Mouse (Mus musculus) forebrain, embryonic 12.5 days (tissue): ENCODE data around the gene Gpsm2. TPM values are rescaled to one million over a fixed set of nuclear protein-coding genes. Genes with fewer than 3 reads are reported as not detected.
"Not testable (repeated sequence)": the region's sequence is repeated elsewhere in the genome, so short reads cannot be mapped to it uniquely, and the experiment has no call there.

Experiments
- ATAC-seq: fragments of 200-750 bp; cut with Nextera tagmentation; 2 replicates; pipeline ENCODE4 v1.8.0; 2017; ENCODE audit warnings: moderate TSS enrichment; ENCODE audit not compliant: low FRiP score
- H3K27ac ChIP-seq: fragments of 300-500 bp; sonication (generic); 2 replicates; pipeline ENCODE4 v1.5.1; 2016; ENCODE audit warnings: mild to moderate bottlenecking
- H3K27me3 ChIP-seq: fragments of 300-500 bp; sonication (generic); 2 replicates; pipeline ENCODE4 v1.6.1; 2016; ENCODE audit warnings: mild to moderate bottlenecking
- H3K36me3 ChIP-seq: fragments of 300-500 bp; sonication (generic); replicated peaks from 2 replicates; pipeline ENCODE4 v1.6.1; 2016; ENCODE audit warnings: mild to moderate bottlenecking
- H3K4me1 ChIP-seq: fragments of 300-500 bp; sonication (generic); 2 replicates; pipeline ENCODE4 v1.6.1; 2016
- H3K4me2 ChIP-seq: fragments of 300-500 bp; sonication (generic); 2 replicates; pipeline ENCODE4 v1.6.1; 2016; ENCODE audit warnings: mild to moderate bottlenecking, moderate library complexity
- H3K4me3 ChIP-seq: fragments of 300-500 bp; sonication (generic); replicated peaks from 2 replicates; pipeline ENCODE4 v1.5.1; 2016; ENCODE audit warnings: mild to moderate bottlenecking
- H3K9ac ChIP-seq: fragments of 300-500 bp; sonication (generic); 2 replicates; pipeline ENCODE4 v1.6.1; 2016; ENCODE audit warnings: mild to moderate bottlenecking
- H3K9me3 ChIP-seq: fragments of 300-500 bp; sonication (generic); 2 replicates; pipeline ENCODE4 v1.6.1; 2016
- WGBS: fragments of 180-500 bp; shearing (Covaris S2); methylation state at CpG from one replicate; pipeline ENCODE4 v1.1.7; 2016; 5-methylcytosine and 5-hydroxymethylcytosine counted together
- polyA plus RNA-seq: library from polyadenylated mRNA; unstranded; fragments of >200 nt; fragmentation: Nextera tagmentation; extraction: Ambion mirVana; gene quantifications from 2 replicates; pipeline ENCODE4 v1.2.1, GENCODE M21; 2016

Gpsm2 gene
- polyA plus RNA-seq, 1 experiment from 2014 or later = 103 TPM

DNA sequence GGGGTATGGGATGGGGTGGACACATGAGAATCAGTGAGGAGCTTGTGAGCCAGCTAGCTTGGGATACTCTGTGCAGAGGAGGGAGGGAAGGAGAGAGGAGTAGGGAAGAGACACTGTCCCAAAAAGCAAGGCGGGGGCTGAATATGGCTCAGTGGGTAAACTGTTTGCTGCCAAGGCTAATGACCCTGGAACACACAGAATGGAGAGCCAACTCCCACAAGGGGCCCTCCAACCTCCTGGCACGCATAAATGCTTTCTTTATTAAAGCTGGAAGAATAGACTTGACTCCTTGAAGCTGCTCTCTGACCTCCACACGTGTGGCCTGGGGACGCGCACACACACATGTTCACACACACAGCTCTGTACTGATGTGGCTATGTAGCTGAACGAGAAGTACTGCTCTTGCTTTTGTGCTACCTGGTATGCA is 33.1 kb downstream of the Gpsm2 start:
- H3K27me3 ChIP-seq = no peaks in the 10 kb centered on the region
- H3K4me3 ChIP-seq = no peak overlapping the region
- 80% methylated on average over 6 of the region's 6 CpGs for WGBS
- no peak for ATAC-seq
- H3K9ac ChIP-seq = no peak overlapping the region
- H3K36me3 ChIP-seq = peaks cover 61% of the 10 kb centered on the region
- H3K4me1 ChIP-seq = no peaks in the 10 kb centered on the region
- H3K27ac ChIP-seq = no peak overlapping the region
- H3K9me3 ChIP-seq = no peaks in the 10 kb centered on the region
- no peak overlapping the region for H3K4me2 ChIP-seq

DNA sequence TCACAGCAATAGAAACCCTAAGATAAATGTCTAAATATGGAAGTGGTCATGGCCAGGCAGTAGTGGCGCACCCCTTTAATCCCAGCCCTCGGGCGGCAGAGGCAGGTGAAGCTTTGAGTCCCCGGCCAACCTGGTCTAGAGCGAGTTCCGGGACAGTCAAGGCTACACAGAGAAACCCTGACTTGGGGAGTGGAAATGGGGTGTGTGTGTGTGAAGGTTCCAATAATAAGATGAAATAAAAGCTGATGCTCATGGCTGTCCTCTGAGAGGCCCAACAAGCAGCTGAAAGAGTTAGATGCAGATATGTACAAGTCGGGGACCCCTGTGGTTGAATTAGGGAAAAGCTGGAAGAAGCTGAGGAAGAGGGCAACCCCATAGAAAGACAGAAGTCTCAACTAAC is 36.4 kb downstream of the Gpsm2 start:
- Histone ChIP-seq H3K9me3 (no peaks in the 10 kb centered on the region), H3K4me1 (no peaks in the 10 kb centered on the region), H3K36me3 (peaks cover 84% of the 10 kb centered on the region), H3K4me3 (no peak overlapping the region), H3K9ac (no peak overlapping the region), H3K27ac (no peak overlapping the region), H3K4me2 (no peak overlapping the region), H3K27me3 (no peaks in the 10 kb centered on the region)
- ATAC-seq = no peak
- WGBS = 95% methylated on average over 7 of the region's 7 CpGs

DNA sequence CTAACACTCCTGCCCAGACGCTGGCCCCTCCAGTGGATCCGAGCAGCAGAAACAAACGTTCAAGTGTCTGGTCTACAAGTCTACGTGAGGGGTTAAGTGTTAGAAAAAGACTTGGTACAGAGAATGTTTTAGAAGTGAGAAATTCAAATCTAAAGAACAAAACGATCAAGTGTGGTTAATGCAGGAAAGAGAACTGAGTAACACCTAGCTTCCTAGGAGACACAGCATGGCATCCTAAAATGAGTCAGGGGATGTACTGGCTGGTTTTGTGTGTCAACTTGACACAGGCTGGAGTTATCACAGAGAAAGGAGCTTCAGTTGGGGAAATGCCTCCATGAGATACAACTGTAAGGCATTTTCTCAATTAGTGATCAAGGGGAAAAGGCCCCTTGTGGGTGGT is 38.5 kb downstream of the Gpsm2 start:
- H3K9ac ChIP-seq, H3K4me2 ChIP-seq, H3K4me1 ChIP-seq, H3K27me3 ChIP-seq, H3K27ac ChIP-seq, H3K9me3 ChIP-seq, ATAC-seq, H3K4me3 ChIP-seq: not testable (repeated sequence)
- peaks cover 89% of the 10 kb centered on the region for H3K36me3 ChIP-seq
- 93% methylated on average over 5 of the region's 5 CpGs for WGBS

DNA sequence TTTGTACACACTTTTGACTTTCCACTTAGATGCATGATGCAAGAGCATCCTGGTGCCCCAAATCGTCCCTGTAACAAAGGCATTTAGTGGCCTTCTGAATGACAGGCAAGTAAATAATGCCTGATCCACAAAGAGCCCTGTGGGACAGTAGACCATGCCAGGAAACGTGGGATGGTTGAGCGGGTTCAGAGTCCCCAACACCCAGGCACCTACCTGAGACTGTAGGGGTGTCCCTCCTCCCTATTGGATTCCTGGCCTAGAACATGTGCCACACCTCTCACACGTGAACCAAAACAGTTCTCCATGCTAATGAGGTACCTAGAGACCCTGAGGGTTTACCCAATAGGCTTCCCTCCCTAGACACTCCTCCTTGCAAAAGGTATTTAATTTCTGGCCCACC is 41.1 kb downstream of the Gpsm2 start:
- no peaks in the 10 kb centered on the region for H3K27me3 ChIP-seq
- peaks cover 93% of the 10 kb centered on the region for H3K36me3 ChIP-seq
- H3K9ac ChIP-seq = no peak overlapping the region
- H3K27ac ChIP-seq = no peak overlapping the region
- ATAC-seq = no peak
- H3K4me2 ChIP-seq = no peak overlapping the region
- WGBS = 87% methylated on average over 4 of the region's 4 CpGs
- no peaks in the 10 kb centered on the region for H3K4me1 ChIP-seq
- H3K4me3 ChIP-seq = no peak overlapping the region
- no peaks in the 10 kb centered on the region for H3K9me3 ChIP-seq

DNA sequence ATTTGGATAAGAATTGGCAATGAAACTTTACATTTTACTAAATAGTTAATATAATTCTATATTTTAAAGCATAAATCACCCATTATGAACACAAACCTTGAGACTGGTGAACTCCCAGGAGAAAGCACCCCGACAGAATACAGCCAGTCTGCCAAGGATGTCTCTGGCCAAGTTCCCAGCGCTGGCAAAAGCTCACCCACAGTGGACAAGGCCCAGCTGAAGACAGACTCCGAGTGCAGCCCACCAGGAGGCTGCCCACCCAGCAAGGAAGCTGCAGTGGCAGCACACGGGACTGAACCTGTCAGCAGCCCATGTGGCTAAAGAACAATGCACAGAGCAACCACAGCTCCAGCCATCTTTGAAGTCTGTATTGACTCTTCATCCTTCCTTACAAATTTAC is 45.5 kb downstream of the Gpsm2 start:
- no peak for ATAC-seq
- no peak overlapping the region for H3K4me3 ChIP-seq
- 80% methylated on average over 4 of the region's 4 CpGs for WGBS
- peaks cover 88% of the 10 kb centered on the region for H3K36me3 ChIP-seq
- no peak overlapping the region for H3K27ac ChIP-seq
- H3K4me2 ChIP-seq = no peak overlapping the region
- H3K9ac ChIP-seq = no peak overlapping the region
- no peaks in the 10 kb centered on the region for H3K27me3 ChIP-seq
- no peaks in the 10 kb centered on the region for H3K4me1 ChIP-seq
- H3K9me3 ChIP-seq = no peaks in the 10 kb centered on the region

- WGBS = 93% methylated on average over 1 of the region's 1 CpGs
- H3K27me3 ChIP-seq = no peaks in the 10 kb centered on the region
- H3K27ac ChIP-seq = no peak overlapping the region
- H3K36me3 ChIP-seq = peaks cover 46% of the 10 kb centered on the region
- H3K9me3 ChIP-seq = no peaks in the 10 kb centered on the region
- H3K9ac ChIP-seq = no peak overlapping the region
- no peak overlapping the region for H3K4me3 ChIP-seq
- no peak overlapping the region for H3K4me2 ChIP-seq
- no peak for ATAC-seq
- H3K4me1 ChIP-seq = no peaks in the 10 kb centered on the region
These were observed 61.2 kb downstream of the Gpsm2 start for GRCm38 (mm10) chr3:108660941-108661340.

DNA sequence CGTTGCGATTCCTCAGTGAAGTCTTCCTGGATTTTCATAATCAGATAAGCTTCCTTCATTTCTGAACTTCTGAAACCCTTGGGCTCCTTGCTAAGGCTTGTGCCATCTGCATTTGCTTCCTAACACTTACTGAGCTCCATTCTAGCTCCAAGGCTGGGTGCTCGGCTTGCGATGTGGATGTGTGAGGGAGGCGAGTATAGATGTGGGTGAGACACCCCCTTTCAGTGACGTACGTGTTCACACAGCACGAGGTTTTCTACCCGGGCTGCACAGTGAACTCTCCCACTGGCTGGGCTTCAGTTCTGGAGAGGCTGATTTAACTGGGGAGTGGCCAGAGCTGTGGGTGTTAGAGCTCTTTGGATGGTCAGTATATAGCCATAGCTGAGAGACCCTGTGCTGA is 63.5 kb downstream of the Gpsm2 start:
- H3K4me2 ChIP-seq = no peak overlapping the region
- H3K36me3 ChIP-seq = peaks cover 25% of the 10 kb centered on the region
- H3K27me3 ChIP-seq = no peaks in the 10 kb centered on the region
- no peak overlapping the region for H3K27ac ChIP-seq
- 96% methylated on average over 9 of the region's 9 CpGs for WGBS
- no peak overlapping the region for H3K9ac ChIP-seq
- ATAC-seq = no peak
- H3K4me1 ChIP-seq = peaks cover 11% of the 10 kb centered on the region
- no peaks in the 10 kb centered on the region for H3K9me3 ChIP-seq
- no peak overlapping the region for H3K4me3 ChIP-seq

GRCm38 (mm10) chr3:108655486-108655885 is 66.6 kb downstream of the Gpsm2 start:
- ATAC-seq = no peak
- 83% methylated on average over 7 of the region's 7 CpGs for WGBS

GRCm38 (mm10) chr3:108654566-108654965 is 67.5 kb downstream of the Gpsm2 start:
- H3K9ac ChIP-seq = peak overlapping the region; percentile 87
- peak overlapping the region; percentile 63 for H3K4me2 ChIP-seq
- H3K36me3 ChIP-seq = peaks cover 5% of the 10 kb centered on the region; the same call in 1 of the 2 replicates
- peak overlapping the region; percentile 85 for H3K4me3 ChIP-seq
- H3K27ac ChIP-seq = no peak overlapping the region
- no peaks in the 10 kb centered on the region for H3K27me3 ChIP-seq
- no peak for ATAC-seq
- H3K9me3 ChIP-seq = no peaks in the 10 kb centered on the region
- H3K4me1 ChIP-seq = peaks cover 18% of the 10 kb centered on the region
- WGBS = 31% methylated on average over 14 of the region's 14 CpGs

More at GRCm38 (mm10) chr3:108655486-108655885, 66.6 kb downstream of the Gpsm2 start:
- Histone ChIP-seq H3K4me2 (no peak overlapping the region), H3K4me3 (no peak overlapping the region), H3K27ac (no peak overlapping the region), H3K9ac (no peak overlapping the region), H3K4me1 (peaks cover 18% of the 10 kb centered on the region), H3K36me3 (peaks cover 6% of the 10 kb centered on the region; the same call in 1 of the 2 replicates), H3K9me3 (no peaks in the 10 kb centered on the region), H3K27me3 (no peaks in the 10 kb centered on the region)

DNA sequence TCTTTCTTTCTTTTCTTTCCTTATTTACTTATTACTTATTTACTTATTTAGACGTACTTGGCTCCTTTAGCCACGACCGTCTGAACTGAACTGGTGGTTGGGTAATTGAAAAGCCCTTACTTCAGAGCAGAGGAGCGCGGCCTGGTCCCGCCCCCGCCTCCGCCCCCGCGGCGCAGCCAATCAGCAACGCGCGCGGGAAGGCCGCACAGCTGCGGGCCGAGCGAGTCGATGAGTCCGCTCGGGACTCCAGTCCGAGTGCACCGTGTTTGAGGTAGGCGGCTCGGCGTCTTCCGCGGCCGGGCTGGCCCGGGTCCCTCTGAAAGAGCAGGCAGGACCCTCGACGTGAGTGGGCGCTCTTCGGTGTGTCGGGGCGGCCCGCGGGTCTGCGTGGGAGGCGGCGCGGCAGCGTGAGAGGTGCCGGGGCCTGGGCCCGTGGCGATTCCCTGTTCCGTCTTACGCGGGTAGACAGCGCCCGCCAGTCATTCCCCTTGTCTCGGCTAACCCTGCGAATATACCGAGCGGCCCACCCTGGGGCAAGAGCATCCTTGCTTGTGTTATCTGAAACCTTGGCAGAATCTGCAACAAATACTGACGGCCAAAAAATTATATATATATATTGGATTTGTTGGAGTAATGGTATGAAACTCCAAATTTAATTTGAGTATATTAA is 68.3 kb downstream of the Gpsm2 start, which contains the start of gene Clcc1:
TSS of gene Clcc1 (plus strand) at position 204 of the 670 bp plus-strand sequence.
- peaks cover 18% of the 10 kb centered on the region for H3K4me1 ChIP-seq
- peak within 1 kb of the TSS; percentile 85 for H3K4me3 ChIP-seq
- no peaks in the 10 kb centered on the region for H3K9me3 ChIP-seq
- ATAC-seq = peak; percentile 99
- H3K36me3 ChIP-seq = no peaks in the 10 kb centered on the region
- WGBS = under 1% methylated on average over 57 of the region's 57 CpGs
- no peaks in the 10 kb centered on the region for H3K27me3 ChIP-seq
- H3K4me2 ChIP-seq = peak within 1 kb of the TSS; percentile 63
- peak within 1 kb of the TSS; percentile 86 for H3K27ac ChIP-seq
- peak within 1 kb of the TSS; percentile 87 for H3K9ac ChIP-seq

DNA sequence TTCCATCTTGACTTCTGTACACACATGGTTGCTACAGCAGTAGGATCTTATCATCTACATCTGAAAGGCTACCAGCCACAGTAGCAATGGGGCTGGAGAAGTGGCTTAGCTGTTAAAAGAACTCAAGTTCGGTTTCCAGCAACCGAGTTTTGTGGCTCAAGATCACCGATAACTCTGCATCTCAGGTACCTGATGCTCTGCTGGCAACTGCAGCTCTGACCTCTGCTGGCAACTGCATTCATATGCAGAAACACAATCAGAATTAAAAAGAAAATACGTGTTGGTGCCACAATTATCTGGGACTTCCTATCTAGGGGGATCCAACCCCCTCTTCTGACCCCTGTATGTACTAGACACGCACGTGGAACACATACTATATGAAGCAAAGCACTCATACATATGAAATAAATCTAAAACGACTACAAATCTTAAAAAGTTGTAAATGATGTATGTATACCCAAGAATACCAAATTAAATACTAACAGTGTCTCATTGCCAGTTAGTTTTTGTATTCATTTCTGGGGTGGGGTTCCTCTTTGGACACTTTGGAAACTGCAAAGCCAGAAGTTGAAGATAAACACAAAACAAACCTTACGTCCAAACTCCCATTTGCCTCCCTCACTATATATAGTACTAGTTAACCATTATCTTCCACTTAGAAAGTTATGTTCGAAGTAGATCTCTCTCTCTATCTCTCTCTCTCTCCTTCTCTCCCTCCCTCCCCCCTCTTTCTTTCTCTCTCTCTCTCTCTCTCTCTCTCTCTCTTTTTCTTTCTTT is 69.1 kb downstream of the Gpsm2 start:
- Histone ChIP-seq H3K27me3 (no peaks in the 10 kb centered on the region), H3K4me1 (peaks cover 18% of the 10 kb centered on the region), H3K27ac (no peak overlapping the region), H3K9me3 (no peaks in the 10 kb centered on the region), H3K4me2 (peak overlapping the region; percentile 63), H3K4me3 (no peak overlapping the region; the same call in 1 of the 2 replicates), H3K9ac (no peak overlapping the region), H3K36me3 (no peaks in the 10 kb centered on the region)
- 30% methylated on average over 9 of the region's 9 CpGs for WGBS
- ATAC-seq = no peak

- H3K27me3 ChIP-seq, ATAC-seq, H3K9me3 ChIP-seq, H3K4me3 ChIP-seq, H3K4me1 ChIP-seq, H3K4me2 ChIP-seq, H3K9ac ChIP-seq, H3K27ac ChIP-seq: not testable (repeated sequence)
- peaks cover 26% of the 10 kb centered on the region for H3K36me3 ChIP-seq
- 35% methylated on average over 5 of the region's 5 CpGs for WGBS
These were observed 74.4 kb downstream of the Gpsm2 start for GRCm38 (mm10) chr3:108647681-108648080.
